ENCODE assay signal across 8 mouse cellular contexts in the genomic region with DNA sequence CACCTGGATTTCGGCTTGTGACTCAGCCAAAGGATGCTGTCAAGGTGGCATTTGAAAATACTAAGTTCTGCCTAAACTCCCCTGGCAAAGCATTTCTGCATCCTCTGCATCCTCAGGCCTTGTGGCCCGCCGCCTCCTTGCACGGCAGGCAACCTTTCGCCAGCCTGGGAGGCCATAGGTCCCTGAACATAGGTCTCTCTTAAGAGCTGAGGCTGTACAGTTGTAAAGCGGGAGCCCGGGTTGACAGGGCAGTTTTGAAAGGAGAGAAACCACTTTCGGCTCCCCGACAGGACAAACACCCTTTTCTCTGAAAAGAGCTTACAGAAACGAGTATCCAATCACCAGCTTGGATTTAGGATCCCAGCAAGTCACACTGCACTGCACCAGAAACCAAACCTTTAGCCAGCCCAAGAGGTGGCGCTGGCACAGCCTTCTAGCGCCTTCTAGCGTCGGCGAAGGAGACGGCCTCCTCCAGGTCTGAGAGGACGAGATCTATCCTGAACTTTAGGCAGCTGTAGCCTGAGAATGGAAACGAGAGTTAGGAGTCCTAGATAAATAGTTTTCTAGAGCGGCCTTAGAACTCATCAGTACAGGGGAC. TPM values are rescaled to one million over a fixed set of nuclear protein-coding genes. Genes with fewer than 3 reads are reported as not detected.
DNase-seq lines count a peak whose midpoint lies in the region; ATAC-seq and TF ChIP-seq lines count a peak whose summit lies in the region.

No protein-coding gene starts in this region.

- peak; percentile 43 for DNase-seq in ovary, adult 18-20 months (ENCODE audit: low spot score)
- no peak for DNase-seq in ovary, postnatal 10 days (ENCODE audit: low spot score)
- DNase-seq in gastrocnemius, postnatal 25 days, result peak; percentile 51
- DNase-seq in left cerebral cortex, adult 8-10 months (ENCODE audit: low spot score in 2 of 2), result peak; percentile 42 to 49
- DNase-seq in right cerebral cortex, postnatal 14 days, result peak; percentile 68

- no peak for TF ChIP-seq POLR2A in cortical plate, adult 2 months (IDR thresholded peaks at IDR 0.05; ENCODE audit: extremely low read depth, insufficient read depth, low read length)

- H3K4me1 ChIP-seq in cortical plate, adult 2 months (ENCODE audit: control insufficient read depth, insufficient read depth, low read length), result no peaks in the 10 kb centered on the region
- peaks cover 6% of the 10 kb centered on the region for H3K4me1 ChIP-seq in megakaryocyte, embryonic 14.5 days

- H3K27ac ChIP-seq in cortical plate, adult 2 months (ENCODE audit: insufficient read depth, low read length), result no peak overlapping the region

- TF ChIP-seq CTCF in cortical plate, adult 2 months (IDR thresholded peaks at IDR 0.05; ENCODE audit: extremely low read depth, insufficient read depth, low read length), result peak; percentile 99

- H3K27me3 ChIP-seq in megakaryocyte, embryonic 14.5 days (replicated peaks), result peaks cover 14% of the 10 kb centered on the region

- ATAC-seq in inflammation-experienced regulatory T-cells, adult 6 months, result peak; percentile 82

- H3K9me3 ChIP-seq in megakaryocyte, embryonic 14.5 days, result peaks cover 6% of the 10 kb centered on the region

- no peak overlapping the region for H3K4me3 ChIP-seq in cortical plate, adult 2 months (ENCODE audit: insufficient read depth, low read length)
- H3K4me3 ChIP-seq in megakaryocyte, embryonic 14.5 days (replicated peaks), result peak overlapping the region; percentile 31

- H3K36me3 ChIP-seq in megakaryocyte, embryonic 14.5 days (replicated peaks; ENCODE audit: low read length), result no peaks in the 10 kb centered on the region

RNA-seq across cellular contexts. Expression of a gene that starts 50.2 kb away (rescaled TPM):
- 627 and 699 TPM in 2 replicates for polyA plus RNA-seq in cortical plate, adult 2 months (2012; rRNA removed)
- total RNA-seq in gastrocnemius, postnatal 25 days (2021), result 10 to 100 TPM; 72.3 to 75.0 TPM
- 100 to 1,000 TPM; 316 to 665 (median 602) TPM for polyA plus RNA-seq in inflammation-experienced regulatory T-cells, adult 6 months (2017; shearing (Covaris generic))
- 100 to 1,000 TPM; 286 to 385 (median 329) TPM for total RNA-seq in left cerebral cortex, adult 8-10 months (2022)
- polyA plus RNA-seq in megakaryocyte, embryonic 14.5 days (2012; ENCODE audit: insufficient read depth, low replicate concordance), result 7.2 and 105 TPM in 2 replicates
